Mouse (Mus musculus) olfactory bulb, adult 2 months (tissue): ENCODE measurements at regions not wholly inside any gene's neighbourhood (a gene's known extent, or its start where the extent isn't known, plus 50 kb on each side); places are given as distances from the start of the nearest gene placed in this dataset.

Experiments
- H3K27ac ChIP-seq: fragments of 200-500 bp; 2 replicates; pipeline ENCODE4 v1.5.1; 2012; ENCODE audit warnings: low read depth, low read length; ENCODE audit not compliant: insufficient read depth
- H3K4me1 ChIP-seq: fragments of 200-500 bp; 2 replicates; pipeline ENCODE4 v1.6.1; 2012; ENCODE audit warnings: low read length; ENCODE audit not compliant: control insufficient read depth, insufficient read depth
- H3K4me3 ChIP-seq: fragments of 200-500 bp; 2 replicates; pipeline ENCODE4 v1.5.1; 2012; ENCODE audit warnings: mild to moderate bottlenecking, low read depth, low read length, moderate library complexity; ENCODE audit not compliant: insufficient read depth
- CTCF ChIP-seq: fragments of 200-500 bp; IDR thresholded peaks from 2 replicates; pipeline ENCODE4 v1.5.1; 2012; ENCODE audit warnings: low read depth, mild to moderate bottlenecking, low read length, moderate library complexity; ENCODE audit not compliant: insufficient read depth
- POLR2A ChIP-seq: fragments of 200-500 bp; IDR thresholded peaks from 2 replicates; pipeline ENCODE4 v1.6.1; 2012; ENCODE audit warnings: mild to moderate bottlenecking, low read depth, low read length, moderate library complexity; ENCODE audit not compliant: insufficient read depth
- whole genome bisulfite sequencing: fragments of 180-500 bp; shearing (Covaris S2); methylation state at CpG from one replicate; pipeline ENCODE4 v1.1.7; 2018; 5-methylcytosine and 5-hydroxymethylcytosine counted together

DNA sequence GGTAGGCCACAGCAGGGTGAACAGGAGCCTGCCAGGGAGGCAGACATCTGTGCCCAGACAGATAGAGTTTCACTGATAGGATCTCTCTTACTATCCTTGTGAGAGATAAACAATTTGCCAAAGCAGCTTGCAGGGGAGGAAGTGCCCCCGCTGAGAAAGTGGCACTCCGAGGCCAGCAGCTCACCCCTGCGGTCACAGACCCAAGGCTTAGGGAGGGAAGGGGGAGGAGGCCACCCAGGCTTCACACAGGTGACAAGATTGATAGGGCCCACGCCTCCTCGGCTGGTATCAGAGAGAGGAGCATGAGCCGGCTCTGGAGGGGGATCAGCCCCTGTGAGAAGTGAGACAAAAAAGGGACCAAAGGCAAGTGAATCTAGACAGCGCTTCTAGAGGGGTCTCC is 328.3 kb upstream of the 3110018I06Rik start:
- H3K4me1 ChIP-seq: no peaks in the 10 kb centered on the region

DNA sequence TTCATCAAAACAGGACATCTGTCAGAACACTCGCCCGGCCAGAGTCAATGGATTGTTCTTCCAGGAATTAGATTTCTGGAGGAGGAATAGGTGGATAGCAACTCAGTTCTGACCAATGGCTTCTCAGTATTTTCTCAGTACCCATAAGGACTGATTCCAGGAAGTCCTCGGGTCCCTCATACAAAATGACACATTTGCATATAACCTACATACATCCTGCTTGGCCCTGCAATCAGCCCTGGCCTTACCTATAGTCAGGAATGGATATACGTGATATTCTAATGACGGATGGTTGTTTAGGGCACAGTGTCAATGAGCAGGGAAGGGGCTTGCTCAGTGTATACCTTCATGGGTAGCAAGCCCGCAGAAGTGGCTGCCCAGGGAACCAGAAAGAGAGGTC is 327.8 kb upstream of the 3110018I06Rik start:
- WGBS: 89% methylated on average over 6 of the region's 6 CpGs
- H3K27ac ChIP-seq: no peak overlapping the region
- H3K4me3 ChIP-seq: no peak overlapping the region
- no peaks in the 10 kb centered on the region for H3K4me1 ChIP-seq
- TF ChIP-seq CTCF (no peak), POLR2A (no peak)

More for the DNA sequence above, 328.3 kb upstream of the 3110018I06Rik start:
- WGBS: 59% methylated on average over 7 of the region's 7 CpGs
- TF ChIP-seq CTCF (no peak), POLR2A (no peak)
- Histone ChIP-seq H3K4me3 (no peak overlapping the region), H3K27ac (no peak overlapping the region)

DNA sequence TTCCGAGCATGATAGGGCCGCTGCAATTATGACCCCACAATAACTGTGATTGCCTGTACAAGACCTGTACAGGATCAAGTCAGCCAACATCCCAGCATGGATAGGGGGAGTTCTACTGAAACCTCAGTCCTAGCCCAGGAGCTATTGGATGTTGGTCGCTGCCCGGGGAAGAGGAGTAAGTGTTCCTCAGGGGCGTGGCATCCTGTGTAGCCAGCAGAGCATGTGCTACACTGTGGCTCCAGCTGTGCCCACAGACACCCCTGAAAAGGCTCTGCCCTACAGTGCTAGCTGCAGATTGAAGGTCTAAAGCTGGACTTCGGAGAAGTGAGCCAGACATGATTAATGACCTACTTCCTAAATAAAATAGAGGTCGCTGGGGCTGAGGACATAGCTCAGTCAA is 317.5 kb upstream of the 3110018I06Rik start:
- no peaks in the 10 kb centered on the region for H3K4me1 ChIP-seq
- H3K4me3 ChIP-seq: no peak overlapping the region
- WGBS: 87% methylated on average over 7 of the region's 7 CpGs
- H3K27ac ChIP-seq: no peak overlapping the region
- TF ChIP-seq POLR2A: no peak
- TF ChIP-seq CTCF: no peak

GRCm38 (mm10) chr12:107171676-107172075 is 316.8 kb upstream of the 3110018I06Rik start:
- TF ChIP-seq POLR2A: no peak
- TF ChIP-seq CTCF: no peak
- H3K27ac ChIP-seq: no peak overlapping the region
- H3K4me3 ChIP-seq: no peak overlapping the region
- 81% methylated on average over 15 of the region's 15 CpGs for WGBS
- no peaks in the 10 kb centered on the region for H3K4me1 ChIP-seq

DNA sequence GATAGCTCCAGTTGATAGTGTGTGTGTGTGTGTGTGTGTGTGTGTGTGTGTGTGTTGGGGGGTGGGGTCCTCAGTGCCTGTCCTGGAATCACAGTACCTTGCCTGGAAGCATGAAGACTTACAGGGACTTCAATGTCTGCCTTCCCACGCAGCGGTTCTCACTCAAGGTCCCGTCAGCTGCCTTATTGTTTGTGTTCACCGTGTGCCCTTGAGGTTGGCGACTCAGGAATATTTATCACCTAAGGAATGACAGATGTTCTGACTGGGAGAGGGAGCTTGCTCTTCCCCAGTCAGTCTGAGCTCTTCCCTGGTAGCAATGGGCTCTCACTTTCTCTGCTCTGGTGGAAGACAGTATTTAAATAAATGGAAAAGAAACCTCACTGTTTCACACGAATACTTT is 309.8 kb upstream of the 3110018I06Rik start:
- H3K4me3 ChIP-seq: no peak overlapping the region

DNA sequence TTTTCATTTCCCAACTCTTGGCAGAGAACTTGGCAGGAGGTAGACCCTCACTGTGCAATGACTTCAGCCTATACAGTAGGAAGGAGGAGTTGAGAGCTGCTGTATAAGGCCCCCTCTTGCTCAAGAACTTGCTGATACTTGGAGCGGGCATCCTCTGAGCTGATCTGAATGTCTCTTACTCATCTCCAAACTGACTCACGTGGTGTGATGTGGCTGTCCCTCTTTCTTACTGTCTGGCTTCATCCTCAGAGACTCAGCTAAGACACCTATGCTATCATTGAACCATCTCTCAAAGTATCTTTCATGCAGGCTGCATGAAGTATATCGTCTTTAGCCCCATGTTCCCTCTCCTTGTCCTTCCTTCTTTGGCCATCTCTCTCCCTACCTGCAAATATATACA is 307.9 kb upstream of the 3110018I06Rik start:
- over 99% methylated on average over 3 of the region's 3 CpGs for WGBS
- H3K4me1 ChIP-seq: 0 out of 2 replicates have a peak, but pooled peaks cover 3% of the 10 kb centered on the region
- TF ChIP-seq POLR2A (no peak), CTCF (no peak)
- H3K27ac ChIP-seq: no peak overlapping the region
- no peak overlapping the region for H3K4me3 ChIP-seq

More for the DNA sequence above, 309.8 kb upstream of the 3110018I06Rik start:
- 84% methylated on average over 6 of the region's 6 CpGs for WGBS
- Histone ChIP-seq H3K4me1 (0 out of 2 replicates have a peak, but pooled peaks cover 2% of the 10 kb centered on the region), H3K27ac (no peak overlapping the region)
- TF ChIP-seq CTCF (no peak), POLR2A (no peak)

GRCm38 (mm10) chr12:107181291-107181690 is 307.1 kb upstream of the 3110018I06Rik start:
- 0 out of 2 replicates have a peak, but pooled peaks cover 3% of the 10 kb centered on the region for H3K4me1 ChIP-seq
- no peak overlapping the region for H3K4me3 ChIP-seq
- no peak overlapping the region for H3K27ac ChIP-seq
- TF ChIP-seq POLR2A (no peak), CTCF (no peak)
- WGBS: 75% methylated on average over 9 of the region's 9 CpGs

- no peak overlapping the region for H3K27ac ChIP-seq
- H3K4me1 ChIP-seq: 0 out of 2 replicates have a peak, but pooled peaks cover 3% of the 10 kb centered on the region
- H3K4me3 ChIP-seq: no peak overlapping the region
- TF ChIP-seq CTCF (no peak), POLR2A (no peak)
- 93% methylated on average over 18 of the region's 18 CpGs for WGBS
These were observed 306.3 kb upstream of the 3110018I06Rik start for GRCm38 (mm10) chr12:107182091-107182655.

GRCm38 (mm10) chr12:107183283-107183682 is 305.1 kb upstream of the 3110018I06Rik start:
- TF ChIP-seq CTCF (no peak), POLR2A (no peak)
- H3K4me3 ChIP-seq: no peak overlapping the region
- 54% methylated on average over 9 of the region's 9 CpGs for WGBS

DNA sequence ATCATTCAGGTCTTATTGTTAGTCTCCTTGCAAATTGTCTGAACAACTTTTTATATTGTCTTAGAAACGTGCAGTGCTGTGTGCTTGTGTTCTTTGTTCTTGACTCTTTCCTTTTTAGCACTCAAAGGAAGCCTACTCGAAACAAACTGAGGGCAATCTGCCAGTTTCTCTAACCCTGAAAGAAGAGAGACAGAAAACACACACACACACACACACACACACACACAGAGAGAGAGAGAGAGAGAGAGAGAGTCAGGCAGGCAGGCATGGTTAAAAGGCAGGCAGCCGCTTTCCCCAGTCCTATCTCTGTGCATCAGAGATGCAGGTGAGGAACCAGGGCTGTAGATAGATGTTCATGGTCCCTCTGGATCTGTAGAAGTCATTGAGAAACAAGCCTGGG is 304.0 kb upstream of the 3110018I06Rik start:
- H3K4me3 ChIP-seq: no peak overlapping the region
- 40% methylated on average over 3 of the region's 3 CpGs for WGBS
- H3K27ac ChIP-seq: no peak overlapping the region
- H3K4me1 ChIP-seq: 0 out of 2 replicates have a peak, but pooled peaks cover 3% of the 10 kb centered on the region
- no peak for TF ChIP-seq POLR2A
- TF ChIP-seq CTCF: no peak

More at GRCm38 (mm10) chr12:107183283-107183682, 305.1 kb upstream of the 3110018I06Rik start:
- Histone ChIP-seq H3K4me1 (0 out of 2 replicates have a peak, but pooled peaks cover 3% of the 10 kb centered on the region), H3K27ac (no peak overlapping the region)
